Mouse (Mus musculus) ES-E14 (cell line): ENCODE data around the gene Slc27a3. TPM values are rescaled to one million over a fixed set of nuclear protein-coding genes. Genes with fewer than 3 reads are reported as not detected.

Experiments used
- DNase-seq: peaks from one replicate; pipeline ENCODE4 v3.0.0-alpha.2; 2013; ENCODE audit warnings: low read depth, low spot score
- H3K27ac ChIP-seq: 2 replicates; pipeline ENCODE4 v1.5.1; 2012; ENCODE audit warnings: low read depth, mild to moderate bottlenecking, low read length, moderate library complexity, mixed read lengths; ENCODE audit not compliant: poor library complexity, insufficient read depth, severe bottlenecking
- H3K36me3 ChIP-seq: 2 replicates; pipeline ENCODE4 v1.6.1; 2012; ENCODE audit warnings: mild to moderate bottlenecking, low read length, moderate library complexity, mixed read lengths; ENCODE audit not compliant: control insufficient read depth, poor library complexity, insufficient read depth, severe bottlenecking
- H3K4me1 ChIP-seq, 2 experiments: fragments of 150-350 bp in 1 of 2; sonication (generic) in 1 of 2; 2 replicates each; pipeline ENCODE4 v1.6.1; 2012; ENCODE audit warnings: low read length in 2 of 2, mild to moderate bottlenecking in 1 of 2, mixed read lengths in 1 of 2; ENCODE audit not compliant: control insufficient read depth in 2 of 2, insufficient read depth in 2 of 2, poor library complexity in 1 of 2
- H3K4me3 ChIP-seq, 2 experiments: fragments of 150-350 bp in 1 of 2; sonication (generic) in 1 of 2; 2 replicates each; pipeline ENCODE4 v1.5.1; 2012; ENCODE audit warnings: low read length in 2 of 2, low read depth in 1 of 2, mild to moderate bottlenecking in 1 of 2, mixed read lengths in 1 of 2; ENCODE audit not compliant: insufficient read depth in 1 of 2, poor library complexity in 1 of 2, severe bottlenecking in 1 of 2
- H3K9ac ChIP-seq: 2 replicates; pipeline ENCODE4 v1.6.1; 2012; ENCODE audit warnings: low read depth, mild to moderate bottlenecking, low read length, mixed read lengths; ENCODE audit not compliant: poor library complexity, insufficient read depth, severe bottlenecking
- H3K9me3 ChIP-seq: fragments of 150-350 bp; sonication (generic); 2 replicates; pipeline ENCODE4 v1.6.1; 2012; ENCODE audit warnings: low read depth, mild to moderate bottlenecking, low read length; ENCODE audit not compliant: control insufficient read depth, insufficient read depth
- CHD2 ChIP-seq: IDR thresholded peaks from 2 replicates; pipeline ENCODE4 v1.6.1; 2014; ENCODE audit warnings: mild to moderate bottlenecking, low read depth, low read length, inconsistent platforms
- HCFC1 ChIP-seq: IDR thresholded peaks from 2 replicates; pipeline ENCODE4 v1.6.1; 2012; ENCODE audit warnings: low read length, inconsistent platforms, borderline replicate concordance; ENCODE audit not compliant: insufficient read depth
- MAFK ChIP-seq: IDR thresholded peaks from 2 replicates; pipeline ENCODE4 v1.6.1; 2014; ENCODE audit warnings: mild to moderate bottlenecking, low read depth, low read length, inconsistent platforms; ENCODE audit not compliant: insufficient read depth
- ZC3H11A ChIP-seq: IDR thresholded peaks from 2 replicates; pipeline ENCODE4 v1.6.1; 2012; ENCODE audit warnings: low read depth, mild to moderate bottlenecking, inconsistent platforms, low read length, borderline replicate concordance
- ZNF384 ChIP-seq: IDR thresholded peaks from 2 replicates; pipeline ENCODE4 v1.6.1; 2012; ENCODE audit warnings: low read depth, low read length, inconsistent platforms
- in situ Hi-C, 2 experiments: fragments of 600-800 bp; cut with MboI; formaldehyde crosslinking; loops; one replicate each; pipeline ENCODE4 v1.15.1; 2025; ENCODE audit warnings: low sequenced_read_pairs in 2 of 2, inconsistent platforms in 1 of 2; ENCODE audit not compliant: unreplicated experiment in 2 of 2
- total RNA-seq: library from RNA; depleted of rRNA; stranded (reverse); fragments of 300-350 nt; gene quantifications from 2 replicates; pipeline ENCODE4 v1.2.3, GENCODE M21; 2012

Gene Slc27a3
- total RNA-seq, 1 experiment = 22.9 TPM

DNA sequence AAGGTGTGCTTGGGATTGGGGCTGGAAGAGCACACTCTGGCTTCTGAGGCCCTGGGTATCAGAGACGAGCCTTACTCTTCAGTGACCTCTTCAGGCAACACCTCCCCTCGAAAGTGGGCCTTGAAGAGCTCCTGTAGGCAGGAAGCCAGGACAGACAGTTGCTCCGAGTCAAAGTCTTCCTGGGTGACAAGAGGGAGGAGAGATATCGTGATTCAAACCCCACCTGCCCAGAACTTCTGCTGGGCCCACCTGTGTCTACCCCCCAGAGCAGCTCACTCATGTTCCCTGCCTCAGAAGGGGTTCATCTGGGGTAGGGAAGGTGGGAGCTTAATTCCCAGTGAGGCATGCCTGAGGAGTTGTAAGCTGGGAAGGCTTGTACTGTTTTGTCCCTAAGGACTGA lies 11.3 kb upstream of the Slc27a3 start:
- DNase-seq = no peak
- H3K27ac ChIP-seq = no peak overlapping the region
- H3K4me3 ChIP-seq = no peak overlapping the region
- peaks cover 62% of the 10 kb centered on the region for H3K36me3 ChIP-seq
- H3K4me1 ChIP-seq = 0 out of 4 replicates have a peak, but pooled peaks cover 0 to 2% of the 10 kb centered on the region in 2 experiments
- no peaks in the 10 kb centered on the region for H3K9me3 ChIP-seq
- TF ChIP-seq HCFC1 (no peak), ZC3H11A (no peak)
- H3K9ac ChIP-seq = no peak overlapping the region
- in situ Hi-C loops = no loop called here

DNA sequence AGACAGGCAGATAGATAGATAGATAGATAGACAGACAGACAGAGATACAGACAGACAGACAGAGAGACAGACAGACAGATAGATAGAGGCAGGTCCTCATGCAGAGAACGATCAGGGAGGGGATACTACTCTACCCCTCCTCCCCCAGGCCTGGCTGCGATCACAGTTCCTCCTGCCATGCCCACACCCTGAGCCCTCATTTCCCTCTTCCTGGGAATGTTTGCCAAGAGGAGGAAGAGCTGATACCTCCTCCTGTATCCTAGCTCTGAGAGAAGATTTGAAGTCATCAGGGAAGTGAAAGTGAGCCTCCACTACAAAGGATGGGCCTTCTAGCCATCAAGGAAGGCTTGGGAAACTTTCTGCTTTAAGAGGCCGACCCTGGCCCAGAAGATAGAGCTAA lies 5.9 kb upstream of the Slc27a3 start:
- H3K9me3 ChIP-seq = no peaks in the 10 kb centered on the region
- H3K9ac ChIP-seq = no peak overlapping the region
- peaks cover 0 to 4% of the 10 kb centered on the region in 2 experiments; a peak in 1 of 4 replicates for H3K4me1 ChIP-seq
- H3K36me3 ChIP-seq = peaks cover 64% of the 10 kb centered on the region
- DNase-seq = no peak
- in situ Hi-C loops = no loop called here
- H3K27ac ChIP-seq = no peak overlapping the region
- no peak for TF ChIP-seq HCFC1
- TF ChIP-seq MAFK = no peak
- no peak for TF ChIP-seq ZC3H11A
- no peak for TF ChIP-seq CHD2
- TF ChIP-seq ZNF384 = no peak
- H3K4me3 ChIP-seq = no peak overlapping the region

DNA sequence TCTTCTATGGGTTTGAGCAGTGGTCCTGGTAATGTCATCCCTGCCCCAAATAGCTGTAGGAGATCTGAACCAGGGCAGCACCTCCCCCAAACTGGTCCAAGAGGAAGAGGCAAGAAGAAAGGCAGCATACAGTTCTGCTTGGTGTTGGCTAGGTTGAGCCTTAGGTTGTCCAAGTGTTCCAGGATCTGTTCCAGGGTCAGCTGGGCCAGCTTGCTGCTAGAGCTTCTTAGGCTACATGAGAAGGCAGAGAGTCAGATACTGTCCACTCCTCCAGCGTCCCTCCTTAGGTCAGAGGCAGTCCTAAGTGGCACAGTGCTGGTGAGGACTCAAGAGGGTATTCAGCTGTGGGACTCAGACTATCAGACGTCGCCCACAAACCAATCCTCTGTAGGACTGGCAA lies 2.9 kb upstream of the Slc27a3 start:
- Histone ChIP-seq H3K36me3 (peaks cover 55% of the 10 kb centered on the region), H3K27ac (no peak overlapping the region), H3K9ac (no peak overlapping the region), H3K4me1 (peaks cover 4 to 6% of the 10 kb centered on the region in 2 experiments; a peak in 2 of 4 replicates), H3K4me3 (no peak overlapping the region), H3K9me3 (no peaks in the 10 kb centered on the region)
- no peak for TF ChIP-seq MAFK
- in situ Hi-C loops = no loop called here
- no peak for DNase-seq

DNA sequence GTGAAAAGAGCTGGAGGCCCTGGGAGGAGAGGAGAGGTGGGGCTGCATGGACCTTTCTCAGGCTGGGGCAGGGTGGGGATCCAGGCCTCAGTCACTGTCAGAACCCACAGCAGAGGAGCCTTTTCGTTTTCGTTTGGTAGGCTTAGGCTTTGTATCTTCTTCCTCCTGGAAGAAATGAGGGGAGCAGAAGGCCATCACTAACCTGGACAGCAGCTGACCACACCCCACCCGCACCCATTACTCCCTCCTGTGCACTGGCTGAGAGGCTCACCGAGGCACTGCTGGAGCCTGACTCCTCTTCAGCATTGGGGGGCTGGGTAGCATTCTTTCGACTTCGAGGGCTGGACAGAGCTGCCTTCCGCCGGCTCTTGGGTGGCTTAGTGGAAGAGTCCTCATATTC lies 2.2 kb upstream of the Slc27a3 start:
- TF ChIP-seq MAFK (no peak), HCFC1 (no peak), ZNF384 (no peak), ZC3H11A (no peak), CHD2 (no peak)
- no peak overlapping the region for H3K4me3 ChIP-seq
- H3K9me3 ChIP-seq = no peaks in the 10 kb centered on the region
- no peak for DNase-seq
- no peak overlapping the region for H3K27ac ChIP-seq
- no peak overlapping the region for H3K9ac ChIP-seq
- peaks cover 4 to 12% of the 10 kb centered on the region in 2 experiments; a peak in 2 of 4 replicates for H3K4me1 ChIP-seq
- in situ Hi-C loops = no loop called here
- peaks cover 54% of the 10 kb centered on the region for H3K36me3 ChIP-seq

DNA sequence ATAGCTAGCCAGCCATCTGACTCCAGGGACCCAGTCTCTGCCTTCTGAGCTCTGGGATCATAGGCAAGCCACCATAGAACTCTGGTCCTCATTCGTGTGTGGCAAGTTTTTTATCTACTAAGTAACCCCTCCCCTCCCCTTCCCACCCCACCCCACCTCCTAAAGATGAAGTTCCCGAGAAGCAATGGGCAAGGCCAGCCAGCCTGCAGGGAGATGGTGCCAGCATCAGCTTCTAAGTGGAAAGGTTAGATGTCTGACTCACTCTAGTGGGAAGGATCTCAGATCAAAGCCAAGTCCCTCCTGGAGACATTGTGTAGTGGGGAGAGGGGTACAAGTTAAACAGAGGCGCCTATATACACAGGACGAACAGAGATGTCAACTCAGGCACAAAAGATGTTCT lies 1.3 kb upstream of the Slc27a3 start:
- in situ Hi-C loops = no loop called here
- Histone ChIP-seq H3K27ac (no peak overlapping the region; the same call in 1 of the 2 replicates), H3K4me3 (no peak overlapping the region), H3K4me1 (peaks cover 4 to 15% of the 10 kb centered on the region in 2 experiments; a peak in 3 of 4 replicates), H3K9me3 (no peaks in the 10 kb centered on the region), H3K36me3 (peaks cover 47% of the 10 kb centered on the region), H3K9ac (no peak overlapping the region)
- DNase-seq = no peak
- no peak for TF ChIP-seq MAFK
- no peak for TF ChIP-seq ZC3H11A
- TF ChIP-seq HCFC1 = no peak
- no peak for TF ChIP-seq ZNF384
